In the genomic region with DNA sequence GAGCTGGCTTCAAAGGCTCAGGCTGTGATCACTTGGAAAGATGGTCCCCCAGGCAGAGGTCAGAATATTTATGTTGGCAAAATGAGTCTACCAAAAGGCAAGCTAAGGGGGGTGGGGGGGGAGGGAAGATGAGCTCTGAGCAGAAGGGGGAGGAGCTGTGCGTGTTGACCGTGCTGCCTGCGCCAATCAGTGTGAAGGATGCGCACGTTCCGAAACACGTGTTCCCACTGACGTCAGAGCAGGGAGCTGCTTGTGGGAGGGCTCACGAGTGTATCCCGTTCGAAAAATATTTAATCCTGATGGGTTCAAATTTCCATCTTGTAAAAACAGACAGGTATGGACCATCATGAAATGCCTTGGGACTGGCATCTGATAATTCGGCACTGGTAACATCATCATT, we compare ENCODE assay signal across 13 mouse cellular contexts. TPM values are rescaled to one million over a fixed set of nuclear protein-coding genes. Genes with fewer than 3 reads are reported as not detected.
DNase-seq lines count a peak whose midpoint lies in the region; ATAC-seq and TF ChIP-seq lines count a peak whose summit lies in the region.
"Had no signal": no experiment of that assay in that cellular context is flagged by ENCODE, and none has a peak within 500 bp of the region (broad histone marks: within the 10 kb centered on the region; RNA-seq: fewer than 3 reads in every experiment).

No protein-coding gene starts in this region.

- H3K36me3 ChIP-seq in lung, embryonic 14.5 days (ENCODE audit: insufficient read depth): no peaks in the 10 kb centered on the region
- peaks cover 24% of the 10 kb centered on the region for H3K36me3 ChIP-seq in hindbrain, embryonic 14.5 days (replicated peaks; ENCODE audit: control insufficient read depth, insufficient read depth)
- H3K36me3 ChIP-seq in neural tube, embryonic 15.5 days: peaks cover 34% of the 10 kb centered on the region
- no peaks in the 10 kb centered on the region for H3K36me3 ChIP-seq in liver, embryonic 11.5 days (ENCODE audit: control insufficient read depth, insufficient read depth, low read length)
- H3K36me3 ChIP-seq: kidney, embryonic 15.5 days had no signal

- no peaks in the 10 kb centered on the region for H3K9me3 ChIP-seq in lung, embryonic 14.5 days (ENCODE audit: low read depth, low read length)
- no peaks in the 10 kb centered on the region for H3K9me3 ChIP-seq in hindbrain, embryonic 14.5 days (ENCODE audit: control insufficient read depth, low read length)
- no peaks in the 10 kb centered on the region for H3K9me3 ChIP-seq in neural tube, embryonic 15.5 days (replicated peaks)
- no peaks in the 10 kb centered on the region for H3K9me3 ChIP-seq in liver, embryonic 11.5 days (ENCODE audit: control insufficient read depth, low read length)
- H3K9me3 ChIP-seq: kidney, embryonic 15.5 days had no signal

- ATAC-seq in lung, embryonic 14.5 days (ENCODE audit: insufficient read depth): peak; percentile 60; the same call in 1 of the 2 replicates
- ATAC-seq in hindbrain, embryonic 14.5 days (ENCODE audit: low FRiP score): no peak
- ATAC-seq in neural tube, embryonic 15.5 days (ENCODE audit: low FRiP score): 0 out of 2 replicates have a peak, but pooled peaks have one; percentile 67
- ATAC-seq in liver, embryonic 11.5 days (replicated peaks; ENCODE audit: low FRiP score): no peak; the same call in 1 of the 2 replicates
- ATAC-seq: CD4-positive, CD25-positive, alpha-beta regulatory T cell, adult 4 months had no signal

- no peaks in the 10 kb centered on the region for H3K27me3 ChIP-seq in lung, embryonic 14.5 days (ENCODE audit: insufficient read depth, low read length)
- no peaks in the 10 kb centered on the region for H3K27me3 ChIP-seq in hindbrain, embryonic 14.5 days (ENCODE audit: control insufficient read depth, insufficient read depth, low read length)
- H3K27me3 ChIP-seq in neural tube, embryonic 15.5 days (replicated peaks): peaks cover 2% of the 10 kb centered on the region; the same call in 1 of the 2 replicates
- peaks cover 11% of the 10 kb centered on the region for H3K27me3 ChIP-seq in liver, embryonic 11.5 days (replicated peaks; ENCODE audit: control insufficient read depth, insufficient read depth, low read length)

- H3K9ac ChIP-seq in lung, embryonic 14.5 days: no peak overlapping the region
- H3K9ac ChIP-seq in hindbrain, embryonic 14.5 days: no peak overlapping the region
- H3K9ac ChIP-seq in neural tube, embryonic 15.5 days (replicated peaks): no peak overlapping the region
- no peak overlapping the region for H3K9ac ChIP-seq in liver, embryonic 11.5 days (ENCODE audit: low read depth, low read length)
- H3K9ac ChIP-seq: kidney, embryonic 15.5 days; liver, embryonic 14.5 days had no signal

- H3K4me1 ChIP-seq in lung, embryonic 14.5 days (ENCODE audit: insufficient read depth): no peaks in the 10 kb centered on the region
- 0 out of 2 replicates have a peak, but pooled peaks cover 6% of the 10 kb centered on the region for H3K4me1 ChIP-seq in hindbrain, embryonic 14.5 days (replicated peaks; ENCODE audit: control insufficient read depth, insufficient read depth, low read length)
- peaks cover 9% of the 10 kb centered on the region; the same call in 1 of the 2 replicates for H3K4me1 ChIP-seq in neural tube, embryonic 15.5 days
- H3K4me1 ChIP-seq in liver, embryonic 11.5 days (replicated peaks; ENCODE audit: control insufficient read depth, insufficient read depth, low read length): no peaks in the 10 kb centered on the region

- peak; percentile 52 for DNase-seq in lung, embryonic 14.5 days
- DNase-seq in lung, postnatal 14 days: no peak
- peak; percentile 45 for DNase-seq in embryo, embryonic 9.5 days (ENCODE audit: extremely low spot score)
- no peak for DNase-seq in hindbrain, embryonic 14.5 days (ENCODE audit: low spot score)
- no peak for DNase-seq in heart, adult 18-20 months
- DNase-seq in liver, embryonic 11.5 days (ENCODE audit: low spot score): no peak
- DNase-seq: gastrocnemius, postnatal 10 days had no signal

- H3K4me2 ChIP-seq in lung, embryonic 14.5 days: peak overlapping the region; percentile 10; the same call in 1 of the 2 replicates
- peak overlapping the region; percentile 24; the same call in 1 of the 2 replicates for H3K4me2 ChIP-seq in hindbrain, embryonic 14.5 days (replicated peaks)
- H3K4me2 ChIP-seq in neural tube, embryonic 15.5 days: peak overlapping the region; percentile 20; the same call in 1 of the 2 replicates
- no peak overlapping the region for H3K4me2 ChIP-seq in liver, embryonic 11.5 days
- H3K4me2 ChIP-seq: kidney, embryonic 15.5 days had no signal

- no peak overlapping the region for H3K4me3 ChIP-seq in lung, embryonic 14.5 days (ENCODE audit: low read depth, low read length)
- no peak overlapping the region for H3K4me3 ChIP-seq in hindbrain, embryonic 14.5 days (replicated peaks; ENCODE audit: low read length)
- no peak overlapping the region for H3K4me3 ChIP-seq in neural tube, embryonic 15.5 days (replicated peaks)
- no peak overlapping the region for H3K4me3 ChIP-seq in liver, embryonic 11.5 days (ENCODE audit: low read depth, low read length)
- H3K4me3 ChIP-seq: kidney, embryonic 15.5 days had no signal

- TF ChIP-seq CTCF in lung, embryonic 14.5 days (IDR thresholded peaks at IDR 0.05; ENCODE audit: low read depth): no peak

- 40% methylated on average over 12 of the region's 12 CpGs for WGBS in lung, embryonic 14.5 days
- 40% methylated on average over 12 of the region's 12 CpGs for WGBS in hindbrain, embryonic 14.5 days
- WGBS in neural tube, embryonic 15.5 days: 35% methylated on average over 12 of the region's 12 CpGs
- 38% methylated on average over 12 of the region's 12 CpGs for WGBS in liver, embryonic 11.5 days

- no peak overlapping the region for H3K27ac ChIP-seq in lung, embryonic 14.5 days (ENCODE audit: low read depth)
- no peak overlapping the region for H3K27ac ChIP-seq in hindbrain, embryonic 14.5 days
- no peak overlapping the region for H3K27ac ChIP-seq in neural tube, embryonic 15.5 days (replicated peaks)
- no peak overlapping the region for H3K27ac ChIP-seq in liver, embryonic 11.5 days (ENCODE audit: low read depth, low read length)
- H3K27ac ChIP-seq: kidney, embryonic 15.5 days; liver, embryonic 14.5 days had no signal

RNA-seq across cellular contexts. Expression of a gene that starts 24.9 kb away (rescaled TPM):
- 5.6 and 8.0 TPM in 2 replicates for polyA plus RNA-seq in lung, embryonic 14.5 days (2014; fragmentation: Nextera tagmentation; extraction: Ambion mirVana)
- 79.3 and 85.9 TPM in 2 replicates for polyA plus RNA-seq in hindbrain, embryonic 14.5 days (2014; fragmentation: Nextera tagmentation; extraction: Ambion mirVana)
- 58.3 and 89.1 TPM in 2 replicates for polyA plus RNA-seq in neural tube, embryonic 15.5 days (2015; fragmentation: Nextera tagmentation; extraction: Ambion mirVana)
- total RNA-seq in heart, adult 18-20 months (2021): under 1 TPM; 0.42 to 0.87 TPM
- 2.6 and 3.7 TPM in 2 replicates for polyA plus RNA-seq in liver, embryonic 11.5 days (2014; fragmentation: Nextera tagmentation; extraction: Ambion mirVana)
- polyA plus RNA-seq: CD4-positive, CD25-positive, alpha-beta regulatory T cell, adult 4 months had no signal

RNA-seq across cellular contexts. Expression of a gene that starts 29.7 kb away (rescaled TPM):
- not detected in 2 replicates for polyA plus RNA-seq in lung, embryonic 14.5 days (2014; fragmentation: Nextera tagmentation; extraction: Ambion mirVana)
- 0.23 and 0.29 TPM in 2 replicates for polyA plus RNA-seq in hindbrain, embryonic 14.5 days (2014; fragmentation: Nextera tagmentation; extraction: Ambion mirVana)
- polyA plus RNA-seq in neural tube, embryonic 15.5 days (2015; fragmentation: Nextera tagmentation; extraction: Ambion mirVana): 0.57 and 0.79 TPM in 2 replicates
- not detected for total RNA-seq in heart, adult 18-20 months (2021)
- polyA plus RNA-seq in liver, embryonic 11.5 days (2014; fragmentation: Nextera tagmentation; extraction: Ambion mirVana): not detected in 2 replicates
- total RNA-seq: gastrocnemius, postnatal 10 days had no signal
- polyA plus RNA-seq: CD4-positive, CD25-positive, alpha-beta regulatory T cell, adult 4 months; cortical plate, adult 2 months; heart, embryonic 16.5 days; kidney, embryonic 15.5 days; liver, embryonic 14.5 days had no signal

Comparison
In these comparisons a context has a peak if more than half of its experiments do, and no peak if none do; other contexts are left out.
1. DNase-seq: peak in lung, embryonic 14.5 days (single experiment) and embryo, embryonic 9.5 days (single experiment); none in lung, postnatal 14 days (single experiment), hindbrain, embryonic 14.5 days (single experiment), heart, adult 18-20 months (0 of 2) and liver, embryonic 11.5 days (single experiment).
2. ATAC-seq: peak in lung, embryonic 14.5 days (single experiment) and neural tube, embryonic 15.5 days (single experiment); none in hindbrain, embryonic 14.5 days (single experiment) and liver, embryonic 11.5 days (single experiment).